Mouse (Mus musculus) testis, adult 2 months (tissue): ENCODE data around the gene Clip2.

Experiments used
- CTCF ChIP-seq: fragments of 200-500 bp; IDR thresholded peaks from 2 replicates; pipeline ENCODE4 v1.5.1; 2012; ENCODE audit warnings: low read depth, mild to moderate bottlenecking, inconsistent platforms, low read length, moderate library complexity; ENCODE audit not compliant: control insufficient read depth, insufficient read depth, insufficient replicate concordance
- POLR2A ChIP-seq: fragments of 200-500 bp; IDR thresholded peaks from 2 replicates; pipeline ENCODE4 v1.6.1; 2012; ENCODE audit warnings: low read depth, mild to moderate bottlenecking, inconsistent platforms, low read length, moderate library complexity; ENCODE audit not compliant: control insufficient read depth

DNA sequence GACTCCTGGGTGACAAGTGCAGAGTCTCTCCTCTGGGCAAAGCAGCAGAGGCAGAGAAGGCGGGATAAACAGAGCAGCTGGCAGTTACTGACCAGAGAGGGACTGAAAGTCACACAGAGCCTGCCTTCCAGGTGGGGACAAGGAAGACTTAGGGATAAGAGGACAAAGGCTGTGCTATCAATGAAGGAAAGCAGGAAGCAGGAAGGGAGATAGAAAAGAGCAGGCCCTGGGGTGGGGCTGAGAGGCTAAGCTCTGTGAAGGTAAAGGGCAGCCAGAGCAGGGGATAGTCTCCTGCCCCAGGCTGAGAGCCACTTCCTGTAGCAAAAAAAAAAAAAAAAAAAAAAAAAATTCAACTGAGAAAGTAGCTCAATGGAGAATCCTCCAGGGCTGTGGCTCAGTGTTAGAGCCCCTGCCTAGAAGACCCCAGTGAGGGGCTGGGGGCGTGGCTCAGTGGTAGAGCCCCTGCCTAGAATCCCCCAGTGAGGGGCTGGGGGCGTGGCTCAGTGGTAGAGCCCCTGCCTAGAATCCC is 2.5 kb downstream of the Clip2 start:
- TF ChIP-seq CTCF: no peak
- no peak for TF ChIP-seq POLR2A
